Mouse (Mus musculus): ENCODE results near the gene Afap1l2. TPM values are rescaled to one million over a fixed set of nuclear protein-coding genes. Genes with fewer than 3 reads are reported as not detected.

The Afap1l2 gene
- total RNA-seq, 1 experiment: 3.7 TPM

- Histone ChIP-seq H3K36me3 (ENCODE audit: control insufficient read depth, insufficient read depth, low read length, poor library complexity, severe bottlenecking) (no peaks in the 10 kb centered on the region), H3K4me1 (ENCODE audit: control insufficient read depth in 2 of 2, insufficient read depth in 2 of 2, low read length in 2 of 2, poor library complexity in 1 of 2) (peaks cover 0 to 23% of the 10 kb centered on the region in 2 experiments; a peak in 2 of 4 replicates), H3K4me3 (ENCODE audit: insufficient read depth in 1 of 2, low read depth in 1 of 2, low read length in 2 of 2, poor library complexity in 1 of 2, severe bottlenecking in 1 of 2) (no peak overlapping the region), H3K9me3 (ENCODE audit: control insufficient read depth, insufficient read depth, low read depth, low read length) (no peaks in the 10 kb centered on the region), H3K27ac (ENCODE audit: insufficient read depth, low read depth, low read length, poor library complexity, severe bottlenecking) (no peak overlapping the region), H3K9ac (ENCODE audit: insufficient read depth, low read depth, low read length, poor library complexity, severe bottlenecking) (no peak overlapping the region)
- no peak for DNase-seq (ENCODE audit: low read depth, low spot score)
- TF ChIP-seq HCFC1 (IDR thresholded peaks at IDR 0.05; ENCODE audit: borderline replicate concordance, insufficient read depth, low read length) (no peak), ZC3H11A (IDR thresholded peaks at IDR 0.05; ENCODE audit: borderline replicate concordance, low read depth, low read length) (no peak), CHD2 (IDR thresholded peaks at IDR 0.05; ENCODE audit: low read depth, low read length) (no peak), MAFK (IDR thresholded peaks at IDR 0.05; ENCODE audit: insufficient read depth, low read depth, low read length) (no peak), ZNF384 (IDR thresholded peaks at IDR 0.05; ENCODE audit: low read depth, low read length) (no peak)
- in situ Hi-C loops (cut with MboI; ENCODE audit: low sequenced_read_pairs in 2 of 2, unreplicated experiment in 2 of 2): no loop called here
Measured at GRCm38 (mm10) chr19:57013271-57013677, 5.2 kb upstream of the Afap1l2 start.

- Histone ChIP-seq H3K9me3 (ENCODE audit: control insufficient read depth, insufficient read depth, low read depth, low read length) (0 out of 2 replicates have a peak, but pooled peaks cover under 1% of the 10 kb centered on the region), H3K36me3 (ENCODE audit: control insufficient read depth, insufficient read depth, low read length, poor library complexity, severe bottlenecking) (no peaks in the 10 kb centered on the region), H3K4me1 (ENCODE audit: control insufficient read depth in 2 of 2, insufficient read depth in 2 of 2, low read length in 2 of 2, poor library complexity in 1 of 2) (peaks cover 0 to 18% of the 10 kb centered on the region in 2 experiments; a peak in 2 of 4 replicates), H3K4me3 (ENCODE audit: insufficient read depth in 1 of 2, low read depth in 1 of 2, low read length in 2 of 2, poor library complexity in 1 of 2, severe bottlenecking in 1 of 2) (no peak overlapping the region), H3K27ac (ENCODE audit: insufficient read depth, low read depth, low read length, poor library complexity, severe bottlenecking) (no peak overlapping the region), H3K9ac (ENCODE audit: insufficient read depth, low read depth, low read length, poor library complexity, severe bottlenecking) (no peak overlapping the region)
- DNase-seq (ENCODE audit: low read depth, low spot score): no peak
- in situ Hi-C loops (cut with MboI; ENCODE audit: low sequenced_read_pairs in 2 of 2, unreplicated experiment in 2 of 2): no loop called here
- TF ChIP-seq ZC3H11A (IDR thresholded peaks at IDR 0.05; ENCODE audit: borderline replicate concordance, low read depth, low read length): no peak
- no peak for TF ChIP-seq HCFC1 (IDR thresholded peaks at IDR 0.05; ENCODE audit: borderline replicate concordance, insufficient read depth, low read length)
- TF ChIP-seq MAFK (IDR thresholded peaks at IDR 0.05; ENCODE audit: insufficient read depth, low read depth, low read length): no peak
- no peak for TF ChIP-seq CHD2 (IDR thresholded peaks at IDR 0.05; ENCODE audit: low read depth, low read length)
- no peak for TF ChIP-seq ZNF384 (IDR thresholded peaks at IDR 0.05; ENCODE audit: low read depth, low read length)
Measured at GRCm38 (mm10) chr19:57012068-57012467, 4.0 kb upstream of the Afap1l2 start.

GRCm38 (mm10) chr19:57010064-57010463, 2.0 kb upstream of the Afap1l2 start:
- Histone ChIP-seq H3K9ac (ENCODE audit: insufficient read depth, low read depth, low read length, poor library complexity, severe bottlenecking) (no peak overlapping the region), H3K9me3 (ENCODE audit: control insufficient read depth, insufficient read depth, low read depth, low read length) (0 out of 2 replicates have a peak, but pooled peaks cover 1% of the 10 kb centered on the region), H3K27ac (ENCODE audit: insufficient read depth, low read depth, low read length, poor library complexity, severe bottlenecking) (no peak overlapping the region), H3K4me3 (ENCODE audit: insufficient read depth in 1 of 2, low read depth in 1 of 2, low read length in 2 of 2, poor library complexity in 1 of 2, severe bottlenecking in 1 of 2) (no peak overlapping the region), H3K36me3 (ENCODE audit: control insufficient read depth, insufficient read depth, low read length, poor library complexity, severe bottlenecking) (no peaks in the 10 kb centered on the region), H3K4me1 (ENCODE audit: control insufficient read depth in 2 of 2, insufficient read depth in 2 of 2, low read length in 2 of 2, poor library complexity in 1 of 2) (peaks cover 0 to 8% of the 10 kb centered on the region in 2 experiments; a peak in 1 of 4 replicates)
- TF ChIP-seq ZNF384 (IDR thresholded peaks at IDR 0.05; ENCODE audit: low read depth, low read length) (no peak), HCFC1 (IDR thresholded peaks at IDR 0.05; ENCODE audit: borderline replicate concordance, insufficient read depth, low read length) (no peak), ZC3H11A (IDR thresholded peaks at IDR 0.05; ENCODE audit: borderline replicate concordance, low read depth, low read length) (no peak)
- DNase-seq (ENCODE audit: low read depth, low spot score): no peak
- in situ Hi-C loops (cut with MboI; ENCODE audit: low sequenced_read_pairs in 2 of 2, unreplicated experiment in 2 of 2): no loop called here

- no peak overlapping the region for H3K9ac ChIP-seq (ENCODE audit: insufficient read depth, low read depth, low read length, poor library complexity, severe bottlenecking)
- no peak overlapping the region for H3K4me3 ChIP-seq (ENCODE audit: insufficient read depth in 1 of 2, low read depth in 1 of 2, low read length in 2 of 2, poor library complexity in 1 of 2, severe bottlenecking in 1 of 2)
- H3K27ac ChIP-seq (ENCODE audit: insufficient read depth, low read depth, low read length, poor library complexity, severe bottlenecking): no peak overlapping the region
- H3K4me1 ChIP-seq (ENCODE audit: control insufficient read depth in 2 of 2, insufficient read depth in 2 of 2, low read length in 2 of 2, poor library complexity in 1 of 2): peaks cover 0 to 8% of the 10 kb centered on the region in 2 experiments; a peak in 1 of 4 replicates
- 0 out of 2 replicates have a peak, but pooled peaks cover 1% of the 10 kb centered on the region for H3K9me3 ChIP-seq (ENCODE audit: control insufficient read depth, insufficient read depth, low read depth, low read length)
- TF ChIP-seq MAFK (IDR thresholded peaks at IDR 0.05; ENCODE audit: insufficient read depth, low read depth, low read length): no peak
- no peak for TF ChIP-seq CHD2 (IDR thresholded peaks at IDR 0.05; ENCODE audit: low read depth, low read length)
- TF ChIP-seq ZNF384 (IDR thresholded peaks at IDR 0.05; ENCODE audit: low read depth, low read length): no peak
- TF ChIP-seq ZC3H11A (IDR thresholded peaks at IDR 0.05; ENCODE audit: borderline replicate concordance, low read depth, low read length): no peak
- in situ Hi-C loops (cut with MboI; ENCODE audit: low sequenced_read_pairs in 2 of 2, unreplicated experiment in 2 of 2): no loop called here
- no peak for DNase-seq (ENCODE audit: low read depth, low spot score)
- no peaks in the 10 kb centered on the region for H3K36me3 ChIP-seq (ENCODE audit: control insufficient read depth, insufficient read depth, low read length, poor library complexity, severe bottlenecking)
Measured at GRCm38 (mm10) chr19:57009653-57010052, 1.6 kb upstream of the Afap1l2 start.

- TF ChIP-seq HCFC1 (IDR thresholded peaks at IDR 0.05; ENCODE audit: borderline replicate concordance, insufficient read depth, low read length) (no peak), ZNF384 (IDR thresholded peaks at IDR 0.05; ENCODE audit: low read depth, low read length) (no peak), MAFK (IDR thresholded peaks at IDR 0.05; ENCODE audit: insufficient read depth, low read depth, low read length) (no peak), CHD2 (IDR thresholded peaks at IDR 0.05; ENCODE audit: low read depth, low read length) (no peak), ZC3H11A (IDR thresholded peaks at IDR 0.05; ENCODE audit: borderline replicate concordance, low read depth, low read length) (no peak)
- Histone ChIP-seq H3K9me3 (ENCODE audit: control insufficient read depth, insufficient read depth, low read depth, low read length) (0 out of 2 replicates have a peak, but pooled peaks cover 1% of the 10 kb centered on the region), H3K36me3 (ENCODE audit: control insufficient read depth, insufficient read depth, low read length, poor library complexity, severe bottlenecking) (no peaks in the 10 kb centered on the region), H3K4me3 (ENCODE audit: insufficient read depth in 1 of 2, low read depth in 1 of 2, low read length in 2 of 2, poor library complexity in 1 of 2, severe bottlenecking in 1 of 2) (no peak overlapping the region; a peak in 1 of 4 replicates), H3K9ac (ENCODE audit: insufficient read depth, low read depth, low read length, poor library complexity, severe bottlenecking) (no peak overlapping the region), H3K4me1 (ENCODE audit: control insufficient read depth in 2 of 2, insufficient read depth in 2 of 2, low read length in 2 of 2, poor library complexity in 1 of 2) (peaks cover 0 to 8% of the 10 kb centered on the region in 2 experiments; a peak in 1 of 4 replicates), H3K27ac (ENCODE audit: insufficient read depth, low read depth, low read length, poor library complexity, severe bottlenecking) (no peak overlapping the region)
- in situ Hi-C loops (cut with MboI; ENCODE audit: low sequenced_read_pairs in 2 of 2, unreplicated experiment in 2 of 2): no loop called here
- DNase-seq (ENCODE audit: low read depth, low spot score): no peak
Measured at GRCm38 (mm10) chr19:57007291-57007690, 737 bp downstream of the Afap1l2 start.
